Mouse (Mus musculus) urinary bladder, postnatal 10 days (tissue): ENCODE results near the gene Polg.

Experiments used
- DNase-seq: peaks from one replicate; pipeline ENCODE4 v3.0.0; 2022; ENCODE audit warnings: low spot score

The Polg gene

DNA sequence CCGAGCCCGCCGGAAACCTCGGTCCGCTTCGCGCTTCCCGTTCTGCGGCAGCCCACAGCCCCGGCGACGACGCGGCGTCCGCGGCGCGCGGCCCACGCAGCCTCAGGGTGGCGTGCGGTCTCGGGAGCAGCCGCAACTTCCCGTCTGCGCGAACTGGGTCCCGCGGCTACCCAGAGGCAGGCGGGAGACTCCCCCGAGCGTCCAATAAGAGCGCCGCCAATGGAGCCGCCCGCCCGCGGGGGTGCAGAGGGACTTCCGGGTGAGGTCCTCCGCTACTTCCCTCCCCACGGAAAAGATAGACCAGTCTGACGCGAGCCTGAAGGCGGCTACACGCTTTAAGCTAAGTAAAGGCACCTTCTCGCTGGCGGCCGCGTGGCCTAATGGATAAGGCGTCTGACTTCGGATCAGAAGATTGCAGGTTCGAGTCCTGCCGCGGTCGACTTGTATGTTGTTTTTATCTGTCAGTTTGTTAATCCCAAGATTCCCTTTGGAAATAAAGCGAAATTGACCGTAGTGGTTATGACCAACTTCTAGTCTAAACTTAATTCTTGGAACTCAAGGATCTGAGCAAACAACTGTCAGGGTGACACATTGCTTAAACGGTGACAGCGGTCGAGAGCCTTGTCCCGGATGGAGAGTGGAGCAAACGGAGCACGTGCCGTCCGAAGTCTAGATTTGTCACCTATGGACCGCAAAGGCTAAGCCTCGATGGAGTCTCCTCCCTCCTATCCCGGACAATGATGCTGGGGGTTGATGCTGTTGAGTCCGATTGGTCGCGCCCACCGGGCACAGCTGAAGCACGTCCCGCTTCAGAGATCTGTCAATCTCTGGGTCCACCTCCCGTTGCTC is at the start of gene Polg:
TSS of gene Polg (minus strand) at position 310 of the 849 bp plus-strand sequence.
- peak; percentile 95 for DNase-seq

GRCm38 (mm10) chr7:79515861-79516260 is 49.7 kb upstream of the Polg start:
- no peak for DNase-seq

- no peak for DNase-seq
Measured at GRCm38 (mm10) chr7:79515221-79515743, 49.1 kb upstream of the Polg start.

DNA sequence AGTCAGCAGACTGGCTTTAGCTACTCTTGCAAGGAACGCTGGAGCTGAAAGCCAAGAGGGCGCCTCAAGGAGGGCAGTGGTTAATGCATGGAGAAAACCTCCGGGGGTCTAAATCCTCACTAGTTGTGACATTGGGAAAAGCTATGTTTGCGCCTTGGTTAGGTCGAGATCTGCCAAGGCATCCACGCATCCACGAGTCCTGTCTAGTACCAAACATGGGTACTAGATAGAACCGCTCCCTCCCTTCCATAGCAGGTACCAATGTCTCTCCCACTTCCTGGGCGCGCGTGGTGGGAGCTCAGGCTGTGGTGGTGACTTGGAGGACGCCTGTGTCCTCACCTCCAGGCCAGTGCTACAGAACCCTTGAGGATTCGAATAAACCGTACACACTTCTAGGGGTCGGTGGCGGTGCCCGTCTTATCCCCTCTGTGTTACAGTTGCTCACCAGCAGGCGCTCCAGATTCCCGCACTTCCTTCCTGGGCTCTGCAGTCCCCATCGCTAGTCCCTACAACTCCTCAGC is 48.3 kb upstream of the Polg start:
- no peak for DNase-seq

GRCm38 (mm10) chr7:79513466-79513865 is 47.3 kb upstream of the Polg start:
- no peak for DNase-seq

- no peak for DNase-seq
Measured at GRCm38 (mm10) chr7:79512496-79512895, 46.3 kb upstream of the Polg start.

DNA sequence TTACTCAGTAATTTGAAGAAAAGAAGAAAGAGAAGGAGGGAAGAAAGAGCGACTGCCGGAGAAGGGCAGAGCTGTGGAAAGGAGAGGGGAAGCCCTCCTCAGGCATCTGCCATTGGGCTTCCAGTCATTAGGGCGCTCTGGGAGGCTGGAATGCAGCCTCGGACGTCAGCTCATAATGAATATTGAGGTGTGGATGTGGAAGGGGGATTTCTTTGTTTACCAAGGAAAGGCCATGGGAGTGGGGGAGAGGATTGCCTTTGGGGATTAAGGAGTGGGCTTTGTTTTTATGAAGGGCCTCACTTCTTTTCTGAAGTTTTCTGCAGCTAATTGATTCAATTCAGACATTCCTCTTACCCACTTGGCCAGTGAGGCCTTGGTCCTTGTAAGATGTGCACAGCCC is 45.5 kb upstream of the Polg start:
- no peak for DNase-seq

DNA sequence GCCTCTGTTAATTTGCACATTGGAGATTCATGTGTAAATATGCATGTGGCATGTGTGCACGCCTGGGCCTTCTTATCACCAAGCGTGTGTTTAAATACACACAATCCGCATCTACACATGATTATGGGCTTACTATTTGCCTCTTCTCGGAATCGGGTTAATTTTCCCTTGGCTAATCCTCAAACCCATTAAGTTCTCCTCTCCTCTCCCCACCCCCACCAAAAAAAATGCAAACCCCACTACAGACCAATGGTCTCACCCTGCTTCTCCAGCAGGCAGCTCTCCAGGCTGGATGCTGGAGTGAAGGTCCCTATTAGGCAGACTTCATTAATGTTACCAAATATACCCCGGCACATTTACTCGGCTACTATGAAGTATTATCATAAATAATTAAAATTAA is 45.0 kb upstream of the Polg start:
- DNase-seq: no peak

DNA sequence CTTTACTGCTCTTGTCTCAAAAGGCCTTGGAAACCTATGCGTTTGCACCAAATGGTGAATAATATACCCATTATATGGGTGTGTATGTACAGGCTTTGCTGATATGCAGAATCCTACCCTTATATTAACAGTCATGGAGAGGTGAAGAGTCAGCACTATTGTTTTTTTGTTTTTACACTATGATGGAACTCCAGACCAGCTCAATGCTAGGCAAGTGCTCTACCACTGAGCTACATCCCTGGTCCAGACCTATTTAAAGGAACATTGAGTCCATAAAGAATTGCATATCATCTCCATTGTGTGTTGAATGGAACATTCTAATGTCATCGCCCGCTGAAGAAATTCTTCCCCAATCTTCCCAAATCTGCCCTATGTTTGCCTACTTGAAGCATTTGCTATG is 44.5 kb upstream of the Polg start:
- DNase-seq: no peak

GRCm38 (mm10) chr7:79509710-79510109 is 43.5 kb upstream of the Polg start:
- no peak for DNase-seq

GRCm38 (mm10) chr7:79509235-79509607 is 43.1 kb upstream of the Polg start:
- DNase-seq: no peak

DNA sequence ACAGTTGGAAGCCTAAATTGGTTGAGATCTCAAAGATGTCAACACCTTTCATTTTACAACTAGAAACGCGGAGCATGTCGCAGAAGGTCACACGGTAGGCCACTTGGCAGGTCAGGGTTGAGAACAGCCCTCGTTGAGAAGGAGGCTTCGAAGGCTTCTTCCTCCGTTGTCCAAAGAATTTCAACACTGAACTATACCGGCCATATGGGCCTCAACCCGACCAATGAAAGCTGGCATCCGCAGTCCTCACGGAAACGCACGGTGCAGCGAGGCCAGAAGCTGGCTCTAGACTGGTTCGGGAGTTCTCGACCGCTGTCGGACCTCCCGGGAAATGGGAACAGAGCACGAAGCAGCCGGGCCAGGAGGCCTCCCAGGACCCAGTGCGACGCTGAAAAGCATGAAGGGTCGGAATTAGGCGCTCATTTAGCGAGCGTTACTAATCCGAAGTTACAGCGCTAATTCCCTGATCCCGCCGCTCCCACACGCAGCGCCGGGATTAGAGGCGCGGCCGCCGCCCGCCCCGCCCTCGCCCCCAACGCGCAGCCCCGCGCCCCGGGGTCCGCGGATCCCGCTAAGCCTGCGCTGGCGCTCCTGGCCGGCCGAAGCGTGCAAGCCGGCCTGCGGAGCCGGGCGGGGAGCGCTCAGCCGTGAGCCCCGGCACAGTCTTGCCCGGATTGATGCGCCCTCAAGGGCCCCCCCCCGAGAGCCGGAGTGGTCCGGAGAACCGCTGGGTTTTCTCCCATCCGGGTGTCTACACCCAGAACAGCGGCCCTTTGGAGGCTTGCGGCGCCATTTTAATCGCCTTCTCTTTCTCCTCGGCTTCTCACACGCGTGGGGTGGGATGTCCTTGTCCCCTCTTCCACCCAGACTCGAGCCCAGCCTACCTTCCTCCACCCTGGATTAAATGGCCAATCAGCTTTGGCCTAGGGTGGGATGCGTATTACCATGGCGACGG is 42.4 kb upstream of the Polg start:
- no peak for DNase-seq

DNA sequence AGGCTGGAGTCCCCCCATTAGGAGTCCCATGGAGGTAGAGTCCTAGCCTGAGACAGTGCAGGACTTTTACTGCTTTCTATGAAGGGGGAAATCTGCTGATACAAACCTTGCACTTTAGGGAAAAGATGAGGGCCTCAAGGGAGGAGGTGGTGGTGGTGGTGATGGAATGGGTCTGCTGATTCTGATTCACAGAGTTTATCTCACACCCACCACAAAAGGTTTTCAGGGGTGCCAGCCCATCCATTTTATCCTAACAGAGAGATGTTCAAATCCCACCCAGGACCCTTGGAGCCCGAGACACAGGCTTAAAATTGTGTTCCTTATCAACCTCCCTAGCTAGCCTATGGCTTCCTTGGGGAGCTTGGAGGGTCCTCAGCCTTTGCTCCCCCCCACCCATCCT is 41.6 kb upstream of the Polg start:
- DNase-seq: no peak

DNA sequence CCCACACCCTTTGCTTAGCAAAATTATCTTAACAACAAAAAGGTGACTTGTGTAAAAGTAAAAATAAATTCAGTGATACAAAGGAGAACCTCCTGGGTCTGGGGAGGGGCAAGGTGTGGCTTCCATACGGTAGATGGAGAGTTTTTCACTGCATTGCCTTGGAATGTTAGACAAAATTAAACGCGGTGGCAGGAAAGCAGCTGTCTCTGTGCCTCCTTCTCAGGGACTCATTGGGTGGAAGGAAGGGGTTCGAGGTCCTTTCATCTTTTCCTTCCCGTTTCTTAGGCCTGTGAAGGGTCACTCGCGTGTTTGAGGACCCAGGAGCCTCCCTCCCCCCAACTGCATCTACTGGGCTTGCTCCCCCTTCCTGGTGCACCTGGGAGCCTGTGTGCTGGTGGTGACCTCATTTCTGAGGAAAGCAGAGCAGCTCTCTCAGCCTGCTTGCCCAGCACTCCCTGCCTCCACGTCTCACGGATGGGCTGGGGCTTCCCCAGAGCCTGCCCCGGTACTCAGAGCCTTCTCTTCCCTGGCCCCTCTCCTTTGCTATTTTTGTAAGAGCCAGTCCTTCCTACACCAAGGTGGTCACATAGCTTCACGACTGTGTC is 41.0 kb upstream of the Polg start:
- DNase-seq: no peak

- DNase-seq: no peak
Measured at GRCm38 (mm10) chr7:79506531-79507090, 40.4 kb upstream of the Polg start.

DNA sequence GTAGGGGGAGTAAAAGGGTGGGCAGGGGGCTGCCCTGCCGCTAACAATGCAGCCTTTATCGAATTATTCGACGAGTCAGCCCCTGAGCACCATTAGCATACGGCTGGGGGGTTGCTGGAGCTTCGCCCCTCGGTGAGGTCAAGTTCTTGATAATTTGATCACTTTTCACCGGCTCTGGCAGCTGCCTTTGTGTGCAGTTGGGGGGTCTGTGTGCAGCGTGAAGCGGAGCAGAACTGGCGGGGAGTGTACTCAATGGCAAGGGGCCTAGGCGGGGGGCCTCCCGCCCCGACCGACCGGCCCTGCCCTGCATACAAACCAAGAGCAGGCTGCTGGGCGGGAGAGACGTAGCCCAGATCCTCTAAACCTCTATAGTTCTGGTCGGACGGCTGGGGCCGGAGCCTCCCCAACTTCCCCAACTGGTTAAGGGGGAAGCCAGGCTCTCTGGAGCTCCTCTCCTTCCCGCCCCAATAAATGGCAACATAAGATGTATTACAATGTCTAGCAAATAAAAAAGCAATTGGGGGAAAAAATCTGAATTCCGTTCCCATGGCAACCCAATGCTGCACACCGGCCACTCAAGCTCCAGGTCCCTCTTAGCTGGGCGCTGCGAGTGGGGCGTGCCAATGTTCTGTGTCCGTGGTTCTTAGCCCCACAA is 39.8 kb upstream of the Polg start:
- no peak for DNase-seq

GRCm38 (mm10) chr7:79505376-79505775 is 39.2 kb upstream of the Polg start:
- DNase-seq: no peak

DNA sequence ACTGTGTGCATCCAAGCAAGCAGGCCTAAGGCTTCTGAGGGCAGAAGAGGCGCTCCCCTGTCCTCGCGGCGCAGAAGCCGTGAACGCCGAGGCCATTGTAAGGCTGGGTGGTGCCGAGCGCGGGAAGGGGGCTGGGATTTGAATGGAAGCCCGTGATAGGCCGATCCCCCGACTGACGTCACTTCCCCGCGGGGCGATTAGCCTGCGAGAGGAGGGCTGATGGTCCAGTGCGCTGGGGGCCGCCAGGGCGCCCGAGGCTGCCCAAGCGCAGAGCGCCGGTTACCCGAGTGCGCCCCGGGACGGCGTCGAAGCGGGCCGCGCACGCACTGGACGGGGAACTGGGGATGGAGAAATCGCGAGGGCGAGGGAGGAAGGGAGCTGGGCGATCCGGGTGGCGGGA is 38.6 kb upstream of the Polg start:
- no peak for DNase-seq

DNA sequence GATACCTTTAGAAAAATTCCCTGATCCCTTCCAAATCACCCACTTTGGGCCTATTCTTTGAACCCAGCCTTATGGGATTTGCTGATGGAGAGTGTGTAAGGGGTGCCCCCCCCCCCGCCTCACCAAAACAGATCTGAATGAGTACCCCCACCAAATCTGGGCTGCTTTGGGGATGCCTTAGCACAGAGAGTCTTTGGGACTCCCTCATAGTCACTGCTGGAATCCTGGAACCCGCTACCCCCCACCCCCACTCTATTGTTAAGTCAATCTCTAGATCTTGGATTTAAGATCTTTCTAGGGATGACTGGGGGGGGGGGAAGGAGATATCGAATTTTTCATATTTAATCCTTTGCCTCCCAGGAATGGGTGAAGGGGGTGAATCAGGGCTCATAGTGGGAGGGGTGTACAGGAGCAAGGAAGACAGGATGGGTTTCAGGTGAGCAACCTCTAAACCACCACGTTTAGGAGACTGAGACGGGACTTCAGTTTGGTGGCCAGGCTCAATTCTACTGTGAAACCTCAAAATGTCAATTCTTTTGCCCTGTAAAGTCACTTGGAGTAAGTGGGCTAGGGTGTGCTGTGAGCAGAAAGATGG is 37.6 kb upstream of the Polg start:
- DNase-seq: no peak

DNA sequence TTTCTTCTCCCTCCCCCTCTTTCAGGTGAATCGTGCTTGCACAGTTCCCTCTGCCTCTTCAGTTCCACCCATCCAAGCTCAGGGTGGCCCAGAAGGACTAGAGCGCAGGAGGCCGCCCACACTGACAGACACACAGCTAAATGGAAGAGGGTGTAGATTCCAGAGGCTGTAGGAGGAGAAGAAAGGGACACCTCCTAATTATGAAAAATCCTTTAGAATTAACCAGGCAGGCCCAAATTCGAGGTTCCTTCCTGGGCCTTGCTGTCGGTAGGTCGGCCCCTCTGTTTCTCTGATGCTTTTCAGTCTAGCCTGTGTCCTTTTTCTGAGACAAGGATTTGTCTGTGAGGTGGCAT is 36.9 kb upstream of the Polg start:
- no peak for DNase-seq
